Mouse (Mus musculus): ENCODE data around the gene Elk3.
A peak's percentile ranks its signal among the peaks of the same experiment; 100 is the strongest.

Elk3 gene

DNA sequence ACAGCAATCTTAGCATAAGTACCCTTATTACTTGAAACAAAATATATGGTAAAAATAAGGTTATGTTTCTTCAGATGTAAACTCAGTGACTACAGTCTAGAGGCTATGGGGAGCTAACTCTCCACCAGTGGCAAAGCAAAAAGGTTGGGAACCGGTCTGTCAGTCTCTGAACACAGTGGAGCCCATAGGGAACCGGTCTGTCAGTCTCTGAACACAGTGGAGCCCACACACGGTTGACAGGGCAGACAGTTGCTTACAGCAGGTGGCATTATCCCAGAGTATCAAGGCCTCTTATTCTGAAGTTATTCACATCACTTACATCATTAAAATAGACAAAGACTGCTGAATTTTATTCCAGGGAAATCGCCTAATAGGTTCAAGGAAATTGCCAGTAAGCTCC is 79.4 kb downstream of the Elk3 start:
- DNase-seq, result peak; percentile 12

- DNase-seq, result peak; percentile 1
Measured at GRCm38 (mm10) chr10:93228401-93229007, 82.4 kb downstream of the Elk3 start.

GRCm38 (mm10) chr10:93227921-93228320 is 83.0 kb downstream of the Elk3 start:
- peak; percentile 0 for DNase-seq

- DNase-seq, result peak; percentile 1
Measured at GRCm38 (mm10) chr10:93225751-93226150, 85.2 kb downstream of the Elk3 start.

- DNase-seq, result peak; percentile 65
Measured at GRCm38 (mm10) chr10:93215051-93215763, 95.7 kb downstream of the Elk3 start.

- no peak for DNase-seq
Measured at GRCm38 (mm10) chr10:93214251-93214650, 96.7 kb downstream of the Elk3 start.

DNA sequence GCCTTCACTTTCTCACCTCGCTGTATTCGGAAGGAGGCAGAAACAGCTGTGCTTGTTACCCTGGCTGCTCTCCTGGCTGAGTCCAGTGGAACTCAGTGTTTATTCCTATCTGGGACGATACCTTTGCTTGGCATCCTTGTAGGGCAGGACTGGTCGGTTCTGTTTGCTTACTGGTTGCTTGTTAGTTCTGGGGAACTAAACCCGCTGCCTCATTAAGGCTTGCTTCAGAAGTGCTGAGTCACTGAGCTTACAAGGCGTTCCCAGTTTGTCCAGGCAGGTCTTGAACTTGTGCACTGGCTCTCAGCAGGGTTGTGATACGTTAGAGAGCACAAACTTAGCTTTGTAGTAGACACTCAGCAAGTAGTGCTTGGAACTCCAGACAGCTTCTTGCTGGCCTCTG is 97.6 kb downstream of the Elk3 start:
- DNase-seq, result no peak

- DNase-seq, result no peak
Measured at GRCm38 (mm10) chr10:93212699-93213098, 98.2 kb downstream of the Elk3 start.

- DNase-seq, result no peak
Measured at GRCm38 (mm10) chr10:93207176-93207575, 103.8 kb downstream of the Elk3 start.

GRCm38 (mm10) chr10:93205287-93205956 is 105.5 kb downstream of the Elk3 start:
- no peak for DNase-seq

DNA sequence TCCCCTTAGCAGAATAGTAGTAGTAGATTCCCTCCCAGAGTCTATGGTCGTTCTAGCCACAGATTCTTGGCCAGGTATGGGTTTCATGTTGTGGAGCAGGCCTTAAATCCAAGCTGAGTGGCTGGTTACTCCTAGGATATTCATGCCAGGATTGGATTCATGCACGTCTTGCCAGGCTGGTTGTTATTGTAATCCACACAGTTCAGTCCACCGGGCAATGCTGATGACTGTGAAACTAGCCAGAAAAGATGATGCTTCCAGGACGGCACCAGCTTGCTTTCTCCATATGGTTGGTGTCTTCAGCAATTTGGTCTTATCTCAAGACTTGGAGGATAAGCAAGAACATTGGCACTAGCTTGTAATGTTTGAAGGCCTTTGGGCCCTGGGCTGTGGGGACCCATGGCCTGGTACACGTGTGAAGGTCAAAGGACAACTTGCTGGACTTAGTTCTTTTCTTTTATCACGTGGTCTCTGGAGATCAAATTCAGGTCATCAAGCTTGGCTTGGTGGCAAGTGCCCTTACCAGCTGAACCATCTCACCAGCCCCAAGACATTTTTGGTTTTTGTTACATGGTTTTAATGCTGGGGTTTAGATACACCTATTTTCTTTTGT is 109.0 kb downstream of the Elk3 start:
- peak; percentile 57 for DNase-seq

- DNase-seq, result peak; percentile 2
Measured at GRCm38 (mm10) chr10:93198958-93199357, 112.0 kb downstream of the Elk3 start.
